Mouse (Mus musculus) myocyte (in vitro differentiated cells): ENCODE results near the gene Macrod1. TPM values are rescaled to one million over a fixed set of nuclear protein-coding genes. Genes with fewer than 3 reads are reported as not detected.

Experiments used
- H3K27me3 ChIP-seq: one replicate; pipeline ENCODE4 v1.6.1; 2011; ENCODE audit not compliant: control insufficient read depth, insufficient read depth, insufficient read length
- H3K36me3 ChIP-seq: one replicate; pipeline ENCODE4 v1.6.1; 2011; ENCODE audit not compliant: control insufficient read depth, insufficient read depth
- H3K4me2 ChIP-seq: one replicate; pipeline ENCODE4 v1.6.1; 2011; ENCODE audit warnings: low read depth, control low read depth
- H3K4me3 ChIP-seq: one replicate; pipeline ENCODE4 v1.5.1; 2011; ENCODE audit warnings: mild to moderate bottlenecking, control low read depth, moderate library complexity
- H3K79me2 ChIP-seq: one replicate; pipeline ENCODE4 v1.6.1; 2011; ENCODE audit not compliant: control insufficient read depth, insufficient read depth
- H3ac ChIP-seq: one replicate; pipeline ENCODE4 v1.6.1; 2011; ENCODE audit not compliant: control insufficient read depth, insufficient read length
- CEBPB ChIP-seq: IDR thresholded peaks from 2 replicates; pipeline ENCODE4 v1.6.1; 2011; ENCODE audit warnings: mild to moderate bottlenecking, moderate library complexity; ENCODE audit not compliant: poor library complexity, insufficient read depth, severe bottlenecking
- E2F4 ChIP-seq: IDR thresholded peaks from one replicate; pipeline ENCODE4 v1.6.1; 2011; ENCODE audit warnings: mild to moderate bottlenecking, control low read depth, moderate library complexity; ENCODE audit not compliant: insufficient read depth
- MAX ChIP-seq: IDR thresholded peaks from one replicate; pipeline ENCODE4 v1.6.1; 2011; ENCODE audit warnings: low read depth, mild to moderate bottlenecking, control low read depth
- MYOD1 ChIP-seq, 3 experiments: IDR thresholded peaks; one replicate each; pipeline ENCODE4 v1.6.1; 2011; ENCODE audit warnings: control low read depth in 2 of 3, low read depth in 2 of 3, mild to moderate bottlenecking in 2 of 3, moderate library complexity in 1 of 3; ENCODE audit not compliant: insufficient read length in 2 of 3, control insufficient read depth in 1 of 3
- MYOG ChIP-seq, 3 experiments: IDR thresholded peaks; one replicate each; pipeline ENCODE4 v1.6.1; 2011; ENCODE audit warnings: control low read depth in 2 of 3, low read depth in 2 of 3, mild to moderate bottlenecking in 2 of 3; ENCODE audit not compliant: insufficient read length in 2 of 3, control insufficient read depth in 1 of 3, insufficient read depth in 1 of 3
- POLR2A ChIP-seq: IDR thresholded peaks from one replicate; pipeline ENCODE4 v1.6.1; 2011; ENCODE audit warnings: low read depth, mild to moderate bottlenecking, control low read depth, moderate library complexity; ENCODE audit not compliant: insufficient read length
- POLR2AphosphoS2 ChIP-seq: IDR thresholded peaks from one replicate; pipeline ENCODE4 v1.6.1; 2011; ENCODE audit warnings: low read depth, control low read depth; ENCODE audit not compliant: insufficient read length
- REST ChIP-seq: IDR thresholded peaks from one replicate; pipeline ENCODE4 v1.6.1; 2011; ENCODE audit warnings: mild to moderate bottlenecking, control low read depth, moderate library complexity; ENCODE audit not compliant: insufficient read depth, insufficient read length
- SRF ChIP-seq: IDR thresholded peaks from one replicate; pipeline ENCODE4 v1.6.1; 2011; ENCODE audit warnings: low read depth; ENCODE audit not compliant: control insufficient read depth, insufficient read length
- TCF12 ChIP-seq: IDR thresholded peaks from one replicate; pipeline ENCODE4 v1.6.1; 2011; ENCODE audit warnings: mild to moderate bottlenecking, control low read depth; ENCODE audit not compliant: poor library complexity, insufficient read depth, severe bottlenecking
- TCF3 ChIP-seq: IDR thresholded peaks from one replicate; pipeline ENCODE4 v1.6.1; 2011; ENCODE audit warnings: low read depth, control low read depth; ENCODE audit not compliant: insufficient read length
- USF1 ChIP-seq: IDR thresholded peaks from one replicate; pipeline ENCODE4 v1.6.1; 2011; ENCODE audit warnings: low read depth, mild to moderate bottlenecking, control low read depth, moderate library complexity
- polyA plus RNA-seq: library from polyadenylated mRNA; unstranded; fragments of >200 nt; fragmentation: generic; extraction: Trizol; gene quantifications from one replicate; pipeline ENCODE4 v1.2.1, GENCODE M21; 2012; ENCODE audit warnings: missing spikeins

Macrod1 gene
- polyA plus RNA-seq, 1 experiment, result 82.4 TPM

GRCm38 (mm10) chr19:7068136-7068535, 11.5 kb downstream of the Macrod1 start:
- H3ac ChIP-seq, result no peak overlapping the region
- H3K36me3 ChIP-seq, result no peaks in the 10 kb centered on the region
- no peak for TF ChIP-seq POLR2AphosphoS2
- no peak for TF ChIP-seq MAX
- peak overlapping the region; percentile 21 for H3K4me2 ChIP-seq
- no peaks in the 10 kb centered on the region for H3K79me2 ChIP-seq
- no peaks in the 10 kb centered on the region for H3K27me3 ChIP-seq
- no peak overlapping the region for H3K4me3 ChIP-seq

- Histone ChIP-seq H3K4me2 (peak overlapping the region; percentile 21), H3ac (no peak overlapping the region), H3K79me2 (no peaks in the 10 kb centered on the region), H3K36me3 (no peaks in the 10 kb centered on the region), H3K27me3 (no peaks in the 10 kb centered on the region), H3K4me3 (no peak overlapping the region)
- TF ChIP-seq CEBPB (no peak), TCF3 (no peak), MYOD1 (IDR thresholded peaks at IDR 0.05; ENCODE audit: control insufficient read depth in 1 of 3, insufficient read length in 2 of 3, low read depth in 2 of 3) (peak in 1 of 3 experiments; percentile 34), MYOG (IDR thresholded peaks at IDR 0.05; ENCODE audit: control insufficient read depth in 1 of 3, insufficient read depth in 1 of 3, insufficient read length in 2 of 3, low read depth in 2 of 3) (peak in 1 of 3 experiments; percentile 76)
These were observed 12.3 kb downstream of the Macrod1 start for GRCm38 (mm10) chr19:7068661-7069531.

DNA sequence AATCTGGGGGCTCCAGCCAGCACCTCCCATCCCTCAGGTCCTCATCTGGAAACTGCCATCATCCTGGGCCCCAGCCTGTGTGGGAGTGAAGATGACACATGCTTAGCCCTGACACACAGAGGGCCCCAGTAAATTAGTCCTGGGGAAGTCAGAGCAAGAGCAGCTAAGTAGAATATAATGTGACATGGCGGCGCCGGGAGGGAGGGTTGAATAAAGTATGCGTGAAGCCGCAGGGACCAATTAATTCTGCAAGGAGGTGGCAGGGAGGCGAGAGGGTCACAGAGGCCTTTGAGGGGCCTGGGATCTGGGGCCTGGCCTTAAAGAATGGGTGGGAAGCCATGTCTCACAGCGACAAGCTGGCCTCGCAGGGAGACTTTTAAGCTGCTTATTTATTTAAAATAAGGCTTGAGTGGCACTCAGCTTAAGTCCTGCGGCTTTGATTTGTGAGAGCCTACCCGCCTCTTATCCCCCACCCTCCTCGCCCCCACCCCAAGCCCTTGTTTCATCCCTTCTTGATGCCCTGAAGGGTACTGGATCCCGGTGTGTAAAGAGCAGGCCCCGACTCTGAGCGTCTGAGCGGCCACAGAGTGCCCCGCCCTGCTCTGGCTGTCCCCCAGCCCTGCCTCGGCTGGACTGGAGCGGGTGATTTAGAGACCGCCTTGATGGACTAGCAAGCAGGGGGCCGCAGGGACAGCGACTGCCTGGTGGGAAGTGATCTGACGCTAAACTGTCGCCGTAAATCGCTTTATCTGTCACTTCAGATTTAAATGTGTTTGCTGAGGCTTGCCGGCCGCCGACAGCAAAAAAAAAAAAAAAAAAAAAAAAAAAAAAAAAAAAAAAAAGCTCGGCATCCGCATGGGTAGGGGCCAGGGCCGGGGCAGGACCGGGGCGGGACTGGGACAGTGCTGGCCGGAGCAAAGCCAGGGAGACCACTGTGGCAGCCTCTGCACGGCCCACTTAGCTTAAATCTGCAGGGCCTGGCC, 13.5 kb downstream of the Macrod1 start:
- no peak overlapping the region for H3K4me2 ChIP-seq
- H3K79me2 ChIP-seq, result no peaks in the 10 kb centered on the region
- TF ChIP-seq POLR2AphosphoS2 (no peak), SRF (no peak), TCF12 (no peak), REST (no peak), USF1 (no peak)
- H3K27me3 ChIP-seq, result no peaks in the 10 kb centered on the region
- H3ac ChIP-seq, result no peak overlapping the region
- no peak overlapping the region for H3K4me3 ChIP-seq
- H3K36me3 ChIP-seq, result no peaks in the 10 kb centered on the region

- H3K79me2 ChIP-seq, result no peaks in the 10 kb centered on the region
- H3K4me2 ChIP-seq, result no peak overlapping the region
- H3K4me3 ChIP-seq, result no peak overlapping the region
- no peak overlapping the region for H3ac ChIP-seq
- no peaks in the 10 kb centered on the region for H3K36me3 ChIP-seq
- H3K27me3 ChIP-seq, result no peaks in the 10 kb centered on the region
- TF ChIP-seq MYOG (IDR thresholded peaks at IDR 0.05; ENCODE audit: control insufficient read depth in 1 of 3, insufficient read depth in 1 of 3, insufficient read length in 2 of 3, low read depth in 2 of 3), result no peak
- TF ChIP-seq USF1, result no peak
- TF ChIP-seq E2F4, result no peak
- no peak for TF ChIP-seq POLR2AphosphoS2
- TF ChIP-seq TCF3, result no peak
- no peak for TF ChIP-seq CEBPB
- TF ChIP-seq POLR2A, result no peak
- no peak for TF ChIP-seq TCF12
- TF ChIP-seq SRF, result no peak
- TF ChIP-seq MYOD1 (IDR thresholded peaks at IDR 0.05; ENCODE audit: control insufficient read depth in 1 of 3, insufficient read length in 2 of 3, low read depth in 2 of 3), result no peak
- TF ChIP-seq MAX, result no peak
- no peak for TF ChIP-seq REST
These were observed 14.2 kb downstream of the Macrod1 start for GRCm38 (mm10) chr19:7070775-7071174.

GRCm38 (mm10) chr19:7072221-7072620, 15.6 kb downstream of the Macrod1 start:
- Histone ChIP-seq H3ac (no peak overlapping the region), H3K27me3 (no peaks in the 10 kb centered on the region), H3K4me3 (no peak overlapping the region), H3K4me2 (no peak overlapping the region), H3K36me3 (no peaks in the 10 kb centered on the region), H3K79me2 (no peaks in the 10 kb centered on the region)
- no peak for TF ChIP-seq E2F4
- no peak for TF ChIP-seq CEBPB
- no peak for TF ChIP-seq SRF
- no peak for TF ChIP-seq TCF12
- TF ChIP-seq POLR2A, result no peak
- TF ChIP-seq MAX, result no peak
- TF ChIP-seq USF1, result no peak
- no peak for TF ChIP-seq POLR2AphosphoS2
- TF ChIP-seq TCF3, result no peak
- no peak for TF ChIP-seq MYOG (IDR thresholded peaks at IDR 0.05; ENCODE audit: control insufficient read depth in 1 of 3, insufficient read depth in 1 of 3, insufficient read length in 2 of 3, low read depth in 2 of 3)
- TF ChIP-seq REST, result no peak
- no peak for TF ChIP-seq MYOD1 (IDR thresholded peaks at IDR 0.05; ENCODE audit: control insufficient read depth in 1 of 3, insufficient read length in 2 of 3, low read depth in 2 of 3)
